Comparison of ENCODE assay signal across 28 mouse cellular contexts in the genomic region with DNA sequence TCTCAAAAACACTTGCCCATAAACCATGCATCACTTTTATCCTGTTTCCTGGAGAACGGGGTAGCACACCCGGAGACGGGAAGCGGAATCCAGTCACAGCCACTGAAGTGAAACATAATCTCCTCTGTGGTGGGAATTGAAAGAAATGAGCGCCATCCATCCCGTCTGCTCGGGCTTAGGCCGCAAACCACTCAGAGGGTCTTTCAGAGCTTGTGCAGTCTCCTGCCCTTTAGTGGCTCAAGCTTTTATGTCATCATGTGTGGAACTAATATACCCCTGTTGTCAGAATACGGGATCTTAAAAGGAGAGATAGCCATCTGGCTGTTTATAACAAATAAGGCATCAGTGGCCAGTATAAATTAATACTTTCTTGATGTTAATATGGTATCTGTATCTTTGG. TPM values are rescaled to one million over a fixed set of nuclear protein-coding genes. Genes with fewer than 3 reads are reported as not detected.
DNase-seq lines count a peak whose midpoint lies in the region; ATAC-seq lines count a peak whose summit lies in the region.
"Had no signal": no experiment of that assay in that cellular context is flagged by ENCODE, and none has a peak within 500 bp of the region (broad histone marks: within the 10 kb centered on the region; RNA-seq: fewer than 3 reads in every experiment).

No protein-coding gene starts in this region.

- no peaks in the 10 kb centered on the region for H3K36me3 ChIP-seq in forebrain, embryonic 11.5 days (ENCODE audit: control insufficient read depth, insufficient read depth, low read length)
- H3K36me3 ChIP-seq in forebrain, embryonic 10.5 days (replicated peaks), result no peaks in the 10 kb centered on the region
- no peaks in the 10 kb centered on the region for H3K36me3 ChIP-seq in midbrain, embryonic 10.5 days
- H3K36me3 ChIP-seq in midbrain, embryonic 15.5 days (replicated peaks), result no peaks in the 10 kb centered on the region
- H3K36me3 ChIP-seq in embryonic facial prominence, embryonic 15.5 days, result no peaks in the 10 kb centered on the region
- H3K36me3 ChIP-seq in midbrain, embryonic 12.5 days, result no peaks in the 10 kb centered on the region
- H3K36me3 ChIP-seq: G1E; heart, embryonic 13.5 days had no signal

- no peak for DNase-seq in forebrain, embryonic 11.5 days (ENCODE audit: low spot score)
- no peak for DNase-seq in forebrain, embryonic 10.5 days (ENCODE audit: extremely low spot score, low spot score)
- DNase-seq in midbrain, embryonic 10.5 days (ENCODE audit: low spot score), result no peak
- DNase-seq in frontal cortex, postnatal 14 days (ENCODE audit: low spot score in 2 of 2), result no peak
- DNase-seq in gastrocnemius, adult 8-10 months (ENCODE audit: low spot score in 2 of 2), result no peak
- DNase-seq: adrenal gland, postnatal 25 days; cerebellum, adult 11-12 months; cerebellum, postnatal 36 days; gastrocnemius, postnatal 10 days; heart, adult 18-20 months; heart, postnatal 36 days; kidney, adult 8-10 months; kidney, postnatal 14 days; liver, postnatal 0 days; lung, postnatal 10 days; right cerebral cortex, postnatal 4 days had no signal

- ATAC-seq in forebrain, embryonic 11.5 days (replicated peaks; ENCODE audit: low FRiP score), result 0 out of 2 replicates have a peak, but pooled peaks have one; percentile 44
- no peak for ATAC-seq in midbrain, embryonic 15.5 days (replicated peaks)
- ATAC-seq in embryonic facial prominence, embryonic 15.5 days (ENCODE audit: insufficient number of reproducible peaks, low FRiP score, low TSS enrichment, low read depth), result 0 out of 2 replicates have a peak, but pooled peaks have one; percentile 43
- peak; percentile 83 for ATAC-seq in midbrain, embryonic 12.5 days (ENCODE audit: low FRiP score, low read depth)
- ATAC-seq: activated CD4-positive, CD25-positive, alpha-beta regulatory T cell, adult 4 months; liver, postnatal 0 days had no signal

- 38% methylated on average over 9 of the region's 9 CpGs for WGBS in forebrain, embryonic 11.5 days
- WGBS in forebrain, embryonic 10.5 days, result 45% methylated on average over 9 of the region's 9 CpGs
- 37% methylated on average over 9 of the region's 9 CpGs for WGBS in midbrain, embryonic 10.5 days
- WGBS in midbrain, embryonic 15.5 days, result 16% methylated on average over 9 of the region's 9 CpGs
- WGBS in embryonic facial prominence, embryonic 15.5 days, result 30% methylated on average over 9 of the region's 9 CpGs
- WGBS in midbrain, embryonic 12.5 days, result 18% methylated on average over 9 of the region's 9 CpGs

- H3K4me1 ChIP-seq in forebrain, embryonic 11.5 days (replicated peaks; ENCODE audit: control insufficient read depth, insufficient read depth, low read length), result no peaks in the 10 kb centered on the region
- H3K4me1 ChIP-seq in forebrain, embryonic 10.5 days, result peaks cover 10% of the 10 kb centered on the region
- peaks cover 12% of the 10 kb centered on the region for H3K4me1 ChIP-seq in midbrain, embryonic 10.5 days
- no peaks in the 10 kb centered on the region for H3K4me1 ChIP-seq in midbrain, embryonic 15.5 days
- no peaks in the 10 kb centered on the region for H3K4me1 ChIP-seq in embryonic facial prominence, embryonic 15.5 days
- H3K4me1 ChIP-seq in midbrain, embryonic 12.5 days, result no peaks in the 10 kb centered on the region
- H3K4me1 ChIP-seq: heart, embryonic 13.5 days had no signal

- no peak overlapping the region for H3K4me2 ChIP-seq in forebrain, embryonic 11.5 days (ENCODE audit: low read depth, low read length, severe bottlenecking)
- H3K4me2 ChIP-seq in midbrain, embryonic 15.5 days, result no peak overlapping the region
- H3K4me2 ChIP-seq in embryonic facial prominence, embryonic 15.5 days (replicated peaks), result no peak overlapping the region
- H3K4me2 ChIP-seq in midbrain, embryonic 12.5 days (replicated peaks), result no peak overlapping the region
- H3K4me2 ChIP-seq: heart, embryonic 13.5 days had no signal

- H3K27ac ChIP-seq in forebrain, embryonic 11.5 days (ENCODE audit: low read depth, low read length), result no peak overlapping the region; the same call in 1 of the 2 replicates
- H3K27ac ChIP-seq in forebrain, embryonic 10.5 days, result no peak overlapping the region
- H3K27ac ChIP-seq in midbrain, embryonic 10.5 days (replicated peaks), result peak overlapping the region; percentile 40
- no peak overlapping the region for H3K27ac ChIP-seq in midbrain, embryonic 15.5 days
- no peak overlapping the region for H3K27ac ChIP-seq in embryonic facial prominence, embryonic 15.5 days (replicated peaks)
- no peak overlapping the region for H3K27ac ChIP-seq in midbrain, embryonic 12.5 days (replicated peaks)
- H3K27ac ChIP-seq: heart, embryonic 13.5 days; layer of hippocampus, adult 2 months had no signal

- no peak overlapping the region for H3K4me3 ChIP-seq in forebrain, embryonic 11.5 days (ENCODE audit: low read depth, low read length)
- no peak overlapping the region for H3K4me3 ChIP-seq in forebrain, embryonic 10.5 days
- H3K4me3 ChIP-seq in midbrain, embryonic 10.5 days, result no peak overlapping the region
- H3K4me3 ChIP-seq in midbrain, embryonic 15.5 days, result no peak overlapping the region
- H3K4me3 ChIP-seq in embryonic facial prominence, embryonic 15.5 days (replicated peaks), result no peak overlapping the region
- no peak overlapping the region for H3K4me3 ChIP-seq in midbrain, embryonic 12.5 days
- H3K4me3 ChIP-seq: heart, embryonic 13.5 days; layer of hippocampus, adult 2 months; myocyte had no signal

- H3K9ac ChIP-seq in forebrain, embryonic 11.5 days (ENCODE audit: low read length), result no peak overlapping the region
- H3K9ac ChIP-seq in midbrain, embryonic 15.5 days, result no peak overlapping the region
- no peak overlapping the region for H3K9ac ChIP-seq in embryonic facial prominence, embryonic 15.5 days
- H3K9ac ChIP-seq in midbrain, embryonic 12.5 days (replicated peaks), result no peak overlapping the region
- H3K9ac ChIP-seq: heart, embryonic 13.5 days; liver, postnatal 0 days had no signal

- H3K9me3 ChIP-seq in forebrain, embryonic 11.5 days (ENCODE audit: control insufficient read depth, low read length), result no peaks in the 10 kb centered on the region
- no peaks in the 10 kb centered on the region for H3K9me3 ChIP-seq in forebrain, embryonic 10.5 days
- no peaks in the 10 kb centered on the region for H3K9me3 ChIP-seq in midbrain, embryonic 10.5 days (replicated peaks)
- H3K9me3 ChIP-seq in midbrain, embryonic 15.5 days, result no peaks in the 10 kb centered on the region
- no peaks in the 10 kb centered on the region for H3K9me3 ChIP-seq in embryonic facial prominence, embryonic 15.5 days (replicated peaks)
- H3K9me3 ChIP-seq in midbrain, embryonic 12.5 days, result no peaks in the 10 kb centered on the region
- H3K9me3 ChIP-seq: heart, embryonic 13.5 days had no signal

- no peaks in the 10 kb centered on the region for H3K27me3 ChIP-seq in forebrain, embryonic 11.5 days (ENCODE audit: control insufficient read depth, insufficient read depth, low read length)
- no peaks in the 10 kb centered on the region for H3K27me3 ChIP-seq in forebrain, embryonic 10.5 days (ENCODE audit: poor library complexity, severe bottlenecking)
- no peaks in the 10 kb centered on the region for H3K27me3 ChIP-seq in midbrain, embryonic 10.5 days (ENCODE audit: low read depth, poor library complexity, severe bottlenecking)
- no peaks in the 10 kb centered on the region for H3K27me3 ChIP-seq in midbrain, embryonic 15.5 days (replicated peaks)
- no peaks in the 10 kb centered on the region for H3K27me3 ChIP-seq in embryonic facial prominence, embryonic 15.5 days
- H3K27me3 ChIP-seq in midbrain, embryonic 12.5 days, result no peaks in the 10 kb centered on the region
- H3K27me3 ChIP-seq: heart, embryonic 13.5 days had no signal

RNA-seq across cellular contexts. Expression of a gene that starts 32.4 kb away (rescaled TPM):
- polyA plus RNA-seq in forebrain, embryonic 11.5 days (2014; fragmentation: Nextera tagmentation; extraction: Ambion mirVana), result not detected in 2 replicates
- polyA plus RNA-seq in forebrain, embryonic 10.5 days (2016; fragmentation: Nextera tagmentation; extraction: Ambion mirVana), result not detected in 2 replicates
- polyA plus RNA-seq in midbrain, embryonic 10.5 days (2016; fragmentation: Nextera tagmentation; extraction: Ambion mirVana), result not detected in 2 replicates
- polyA plus RNA-seq in midbrain, embryonic 15.5 days (2015; fragmentation: Nextera tagmentation; extraction: Ambion mirVana), result 0.22 TPM in 1 of 2 replicates, not detected in the other
- polyA plus RNA-seq in embryonic facial prominence, embryonic 15.5 days (2015; fragmentation: Nextera tagmentation; extraction: Ambion mirVana), result not detected in 2 replicates
- polyA plus RNA-seq in midbrain, embryonic 12.5 days (2016; fragmentation: Nextera tagmentation; extraction: Ambion mirVana), result not detected in 2 replicates
- not detected for total RNA-seq in gastrocnemius, adult 8-10 months (2022)
- total RNA-seq: adrenal gland, postnatal 25 days; G1E; gastrocnemius, postnatal 10 days; heart, adult 18-20 months; heart, postnatal 36 days; layer of hippocampus, adult 2 months; left cerebral cortex, postnatal 25 days; liver, adult 2 months; megakaryocyte, adult 5-6 weeks had no signal
- polyA plus RNA-seq: activated CD4-positive, CD25-positive, alpha-beta regulatory T cell, adult 4 months; G1E; heart, embryonic 13.5 days; intestine, embryonic 14.5 days; liver, adult 2 months; liver, postnatal 0 days; myocyte had no signal
